In the genomic region with DNA sequence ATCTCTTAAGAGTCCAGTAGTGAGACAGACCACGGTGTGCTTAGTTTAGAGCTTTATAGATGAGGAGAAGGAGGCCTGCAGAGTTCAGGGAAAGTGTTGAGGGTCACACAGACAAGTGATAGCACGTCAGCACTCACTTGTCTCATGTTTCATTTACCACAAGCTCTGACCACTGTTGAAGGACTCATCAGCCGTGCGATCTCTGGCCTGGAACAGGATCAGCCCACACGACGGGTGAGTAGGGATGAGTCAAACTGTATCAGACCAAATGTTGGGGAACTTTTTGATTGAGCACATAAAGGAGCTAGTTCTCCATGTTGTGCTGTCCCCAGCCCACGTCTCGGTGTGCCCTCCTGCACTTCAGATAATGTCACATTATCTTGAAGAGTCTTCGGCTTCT, we compare ENCODE assay signal across 19 mouse cellular contexts. TPM values are rescaled to one million over a fixed set of nuclear protein-coding genes. Genes with fewer than 3 reads are reported as not detected.
DNase-seq lines count a peak whose midpoint lies in the region; ATAC-seq and TF ChIP-seq lines count a peak whose summit lies in the region.
"Had no signal": no experiment of that assay in that cellular context is flagged by ENCODE, and none has a peak within 500 bp of the region (broad histone marks: within the 10 kb centered on the region; RNA-seq: fewer than 3 reads in every experiment).

No protein-coding gene starts in this region.

- H3K9ac ChIP-seq in forebrain, embryonic 13.5 days: no peak overlapping the region
- no peak overlapping the region for H3K9ac ChIP-seq in forebrain, embryonic 12.5 days
- H3K9ac ChIP-seq in liver, adult 2 months (ENCODE audit: low read depth, low read length): peak overlapping the region; percentile 21; the same call in 1 of the 2 replicates
- H3K9ac ChIP-seq in liver, embryonic 14.5 days (replicated peaks): no peak overlapping the region

- peaks cover 42% of the 10 kb centered on the region for H3K36me3 ChIP-seq in forebrain, embryonic 13.5 days (ENCODE audit: poor library complexity, severe bottlenecking)
- peaks cover 48% of the 10 kb centered on the region for H3K36me3 ChIP-seq in forebrain, embryonic 12.5 days (replicated peaks)
- peaks cover 50% of the 10 kb centered on the region for H3K36me3 ChIP-seq in liver, adult 2 months (ENCODE audit: control insufficient read depth, insufficient read depth, low read length)
- peaks cover 33% of the 10 kb centered on the region for H3K36me3 ChIP-seq in liver, embryonic 14.5 days (replicated peaks; ENCODE audit: control insufficient read depth, insufficient read depth, low read depth)

- H3K79me2 ChIP-seq in liver, adult 2 months (ENCODE audit: control insufficient read depth, insufficient read depth, low read length): no peaks in the 10 kb centered on the region

- no peak for DNase-seq in liver, adult 2 months (ENCODE audit: extremely low read depth, low read depth, low spot score)
- DNase-seq in liver: no peak
- DNase-seq in NIH3T3 (ENCODE audit: low read depth): peak; percentile 30
- DNase-seq in liver, embryonic 14.5 days (ENCODE audit: low read depth in 3 of 3, low spot score in 3 of 3): no peak
- DNase-seq in adrenal gland, postnatal 4 days (ENCODE audit: low spot score in 2 of 2): no peak
- DNase-seq: adrenal gland, postnatal 25 days; cerebellum, adult 11 months; gastrocnemius, postnatal 10 days; lung, postnatal 4 days; thymus, postnatal 25 days had no signal

- H3K4me3 ChIP-seq in forebrain, embryonic 13.5 days: no peak overlapping the region
- H3K4me3 ChIP-seq in forebrain, embryonic 12.5 days (replicated peaks): no peak overlapping the region
- 0 out of 2 replicates have a peak overlapping the region, but pooled peaks have one; percentile 11 for H3K4me3 ChIP-seq in liver, adult 2 months (ENCODE audit: insufficient read depth, low read depth, low read length)
- no peak overlapping the region; a peak in 1 of 4 replicates for H3K4me3 ChIP-seq in liver, embryonic 14.5 days (ENCODE audit: insufficient read depth in 1 of 2, low read depth in 2 of 2, low read length in 2 of 2)

- H3K27me3 ChIP-seq in forebrain, embryonic 13.5 days: peaks cover 16% of the 10 kb centered on the region
- H3K27me3 ChIP-seq in forebrain, embryonic 12.5 days: peaks cover 16% of the 10 kb centered on the region
- no peaks in the 10 kb centered on the region for H3K27me3 ChIP-seq in liver, adult 2 months (ENCODE audit: control insufficient read depth, insufficient read depth, low read length)
- no peaks in the 10 kb centered on the region for H3K27me3 ChIP-seq in liver, embryonic 14.5 days (ENCODE audit: control insufficient read depth, insufficient read depth, low read length)

- ATAC-seq in forebrain, embryonic 13.5 days: no peak
- ATAC-seq in forebrain, embryonic 12.5 days (ENCODE audit: low FRiP score): no peak
- no peak for ATAC-seq in liver, embryonic 14.5 days (ENCODE audit: insufficient read depth)
- no peak for ATAC-seq in cerebellum, adult (ENCODE audit: insufficient number of reproducible peaks, low FRiP score, low TSS enrichment)

- no peak for TF ChIP-seq CTCF in liver, adult 2 months (IDR thresholded peaks at IDR 0.05; ENCODE audit: low read depth, low read length)
- no peak for TF ChIP-seq CTCF in liver, embryonic 14.5 days (IDR thresholded peaks at IDR 0.05; ENCODE audit: low read depth)

- no peaks in the 10 kb centered on the region for H3K9me3 ChIP-seq in forebrain, embryonic 13.5 days (replicated peaks)
- no peaks in the 10 kb centered on the region for H3K9me3 ChIP-seq in forebrain, embryonic 12.5 days
- H3K9me3 ChIP-seq in liver, embryonic 14.5 days (ENCODE audit: control insufficient read depth, low read length): no peaks in the 10 kb centered on the region

- no peak for TF ChIP-seq EP300 in liver, embryonic 14.5 days (IDR thresholded peaks at IDR 0.05; ENCODE audit: low read depth)

- TF ChIP-seq POLR2A in liver, adult 2 months (IDR thresholded peaks at IDR 0.05; ENCODE audit: extremely low read depth, insufficient read depth, low read length): no peak

- 94% methylated on average over 9 of the region's 9 CpGs for WGBS in forebrain, embryonic 13.5 days
- 91% methylated on average over 9 of the region's 9 CpGs for WGBS in forebrain, embryonic 12.5 days
- WGBS in liver, adult 2 months: 75% methylated on average over 9 of the region's 9 CpGs
- WGBS in liver, embryonic 14.5 days (ENCODE audit: insufficient replicate concordance): 63% methylated on average over 9 of the region's 9 CpGs

- peak overlapping the region; percentile 91 for H3K4me2 ChIP-seq in forebrain, embryonic 13.5 days
- H3K4me2 ChIP-seq in forebrain, embryonic 12.5 days: no peak overlapping the region
- peak overlapping the region; percentile 73 for H3K4me2 ChIP-seq in liver, embryonic 14.5 days (ENCODE audit: low read depth)

- no peak overlapping the region for H3K27ac ChIP-seq in forebrain, embryonic 13.5 days
- H3K27ac ChIP-seq in forebrain, embryonic 12.5 days: no peak overlapping the region
- no peak overlapping the region for H3K27ac ChIP-seq in liver, adult 2 months (replicated peaks; ENCODE audit: insufficient read depth, low read depth, low read length)
- H3K27ac ChIP-seq in liver, embryonic 14.5 days: no peak overlapping the region
- H3K27ac ChIP-seq: kidney, postnatal 0 days had no signal

- peaks cover 13% of the 10 kb centered on the region for H3K4me1 ChIP-seq in forebrain, embryonic 13.5 days
- peaks cover 13% of the 10 kb centered on the region for H3K4me1 ChIP-seq in forebrain, embryonic 12.5 days
- peaks cover 18% of the 10 kb centered on the region for H3K4me1 ChIP-seq in liver, adult 2 months (ENCODE audit: control insufficient read depth, insufficient read depth, low read length)
- H3K4me1 ChIP-seq in liver, embryonic 14.5 days (replicated peaks; ENCODE audit: control insufficient read depth in 2 of 2, insufficient read depth in 2 of 2, low read length in 1 of 2): peaks cover 7 to 9% of the 10 kb centered on the region in 2 experiments; a peak in 3 of 4 replicates

RNA-seq across cellular contexts. Expression of gene Zpr1, which starts 1.6 kb away (rescaled TPM):
- 60.7 and 65.2 TPM in 2 replicates for polyA plus RNA-seq in forebrain, embryonic 13.5 days (2015; fragmentation: Nextera tagmentation; extraction: Ambion mirVana)
- polyA plus RNA-seq in forebrain, embryonic 12.5 days (2016; fragmentation: Nextera tagmentation; extraction: Ambion mirVana): 61.4 and 66.2 TPM in 2 replicates
- total RNA-seq in liver, adult 2 months (2014; rRNA removed): 25.9 and 42.4 TPM in 2 replicates
- polyA plus RNA-seq in liver, adult 2 months (2012; rRNA removed): 19.5 and 23.0 TPM in 2 replicates
- polyA plus RNA-seq in liver, embryonic 14.5 days (2012; rRNA removed): 11.5 and 16.4 TPM in 2 replicates
- polyA plus RNA-seq in liver, embryonic 14.5 days (2014; fragmentation: Nextera tagmentation; extraction: Ambion mirVana): 28.1 and 28.6 TPM in 2 replicates
- 10 to 100 TPM; 36.4 to 39.4 TPM for total RNA-seq in adrenal gland, postnatal 4 days (2021)

RNA-seq across cellular contexts. Expression of gene Apoa5, which starts 6.1 kb away (rescaled TPM):
- polyA plus RNA-seq in forebrain, embryonic 13.5 days (2015; fragmentation: Nextera tagmentation; extraction: Ambion mirVana): not detected in 2 replicates
- polyA plus RNA-seq in forebrain, embryonic 12.5 days (2016; fragmentation: Nextera tagmentation; extraction: Ambion mirVana): not detected in 2 replicates
- total RNA-seq in liver, adult 2 months (2014; rRNA removed): 771 and 1,014 TPM in 2 replicates
- polyA plus RNA-seq in liver, adult 2 months (2012; rRNA removed): 2,298 and 3,079 TPM in 2 replicates
- 0.47 and 0.54 TPM in 2 replicates for polyA plus RNA-seq in liver, embryonic 14.5 days (2012; rRNA removed)
- polyA plus RNA-seq in liver, embryonic 14.5 days (2014; fragmentation: Nextera tagmentation; extraction: Ambion mirVana): 1.1 and 1.2 TPM in 2 replicates
- total RNA-seq in adrenal gland, postnatal 4 days (2021): 10 to 100 TPM in 1 of 2 experiments, 1 to 10 TPM in 1; 2.1 to 34.3 TPM
- total RNA-seq: adrenal gland, postnatal 25 days; gastrocnemius, postnatal 10 days; layer of hippocampus, postnatal 10 days had no signal
- polyA plus RNA-seq: cortical plate, adult 2 months; heart, postnatal 0 days; limb, embryonic 14.5 days; stomach, embryonic 14.5 days had no signal

RNA-seq across cellular contexts. Expression of gene Bud13, which starts 8.3 kb away (rescaled TPM):
- 19.0 and 21.9 TPM in 2 replicates for polyA plus RNA-seq in forebrain, embryonic 13.5 days (2015; fragmentation: Nextera tagmentation; extraction: Ambion mirVana)
- polyA plus RNA-seq in forebrain, embryonic 12.5 days (2016; fragmentation: Nextera tagmentation; extraction: Ambion mirVana): 24.9 and 25.8 TPM in 2 replicates
- total RNA-seq in liver, adult 2 months (2014; rRNA removed): 2.6 and 3.0 TPM in 2 replicates
- polyA plus RNA-seq in liver, adult 2 months (2012; rRNA removed): 3.2 and 3.6 TPM in 2 replicates
- polyA plus RNA-seq in liver, embryonic 14.5 days (2012; rRNA removed): 3.8 and 4.5 TPM in 2 replicates
- 5.5 and 6.2 TPM in 2 replicates for polyA plus RNA-seq in liver, embryonic 14.5 days (2014; fragmentation: Nextera tagmentation; extraction: Ambion mirVana)
- total RNA-seq in adrenal gland, postnatal 4 days (2021): 10 to 100 TPM; 14.2 to 17.0 TPM

RNA-seq across cellular contexts. Expression of gene Apoa4, which starts 34.0 kb away (rescaled TPM):
- 1.1 TPM in 1 of 2 replicates, not detected in the other for polyA plus RNA-seq in forebrain, embryonic 13.5 days (2015; fragmentation: Nextera tagmentation; extraction: Ambion mirVana)
- polyA plus RNA-seq in forebrain, embryonic 12.5 days (2016; fragmentation: Nextera tagmentation; extraction: Ambion mirVana): not detected in 2 replicates
- 187 and 323 TPM in 2 replicates for total RNA-seq in liver, adult 2 months (2014; rRNA removed)
- 177 and 239 TPM in 2 replicates for polyA plus RNA-seq in liver, adult 2 months (2012; rRNA removed)
- 0.02 TPM in 1 of 2 replicates, not detected in the other for polyA plus RNA-seq in liver, embryonic 14.5 days (2012; rRNA removed)
- polyA plus RNA-seq in liver, embryonic 14.5 days (2014; fragmentation: Nextera tagmentation; extraction: Ambion mirVana): not detected in 2 replicates
- total RNA-seq in adrenal gland, postnatal 4 days (2021): 1 to 10 TPM in 1 of 2 experiments, under 1 TPM in 1; 0.48 to 3.8 TPM
- total RNA-seq: adrenal gland, postnatal 25 days; gastrocnemius, postnatal 10 days; layer of hippocampus, postnatal 10 days had no signal
- polyA plus RNA-seq: heart, postnatal 0 days had no signal

RNA-seq across cellular contexts. Expression of gene Apoc3, which starts 39.1 kb away (rescaled TPM):
- not detected in 2 replicates for polyA plus RNA-seq in forebrain, embryonic 13.5 days (2015; fragmentation: Nextera tagmentation; extraction: Ambion mirVana)
- not detected in 2 replicates for polyA plus RNA-seq in forebrain, embryonic 12.5 days (2016; fragmentation: Nextera tagmentation; extraction: Ambion mirVana)
- total RNA-seq in liver, adult 2 months (2014; rRNA removed): 2,319 and 2,365 TPM in 2 replicates
- 8,710 and 9,739 TPM in 2 replicates for polyA plus RNA-seq in liver, adult 2 months (2012; rRNA removed)
- polyA plus RNA-seq in liver, embryonic 14.5 days (2012; rRNA removed): 2.7 and 3.4 TPM in 2 replicates
- polyA plus RNA-seq in liver, embryonic 14.5 days (2014; fragmentation: Nextera tagmentation; extraction: Ambion mirVana): 4.1 and 5.8 TPM in 2 replicates
- total RNA-seq in adrenal gland, postnatal 4 days (2021): 1 to 10 TPM in 1 of 2 experiments, under 1 TPM in 1; 0.64 to 9.5 TPM
- total RNA-seq: gastrocnemius, postnatal 10 days; layer of hippocampus, postnatal 10 days had no signal
- polyA plus RNA-seq: heart, postnatal 0 days; limb, embryonic 14.5 days; stomach, embryonic 14.5 days had no signal

Comparison
In these comparisons a context has a peak if more than half of its experiments do, and no peak if none do; other contexts are left out.
1. RNA of gene Apoa5, which starts 6.1 kb away (polyA plus RNA-seq): 2,298 to 3,079 TPM in liver, adult 2 months; 0.47 to 1.2 TPM in liver, embryonic 14.5 days, not detected in forebrain, embryonic 13.5 days and not detected in forebrain, embryonic 12.5 days; every median in the first group is over 1,000 times any median in the second.